Mouse (Mus musculus): Measurements from ENCODE around the gene Serf2. TPM values are rescaled to one million over a fixed set of nuclear protein-coding genes. Genes with fewer than 3 reads are reported as not detected.
"Not testable (repeated sequence)": the region's sequence is repeated elsewhere in the genome, so short reads cannot be mapped to it uniquely, and the experiment has no call there.

The Serf2 gene
- polyA plus RNA-seq, 1 experiment, result 891 TPM

DNA sequence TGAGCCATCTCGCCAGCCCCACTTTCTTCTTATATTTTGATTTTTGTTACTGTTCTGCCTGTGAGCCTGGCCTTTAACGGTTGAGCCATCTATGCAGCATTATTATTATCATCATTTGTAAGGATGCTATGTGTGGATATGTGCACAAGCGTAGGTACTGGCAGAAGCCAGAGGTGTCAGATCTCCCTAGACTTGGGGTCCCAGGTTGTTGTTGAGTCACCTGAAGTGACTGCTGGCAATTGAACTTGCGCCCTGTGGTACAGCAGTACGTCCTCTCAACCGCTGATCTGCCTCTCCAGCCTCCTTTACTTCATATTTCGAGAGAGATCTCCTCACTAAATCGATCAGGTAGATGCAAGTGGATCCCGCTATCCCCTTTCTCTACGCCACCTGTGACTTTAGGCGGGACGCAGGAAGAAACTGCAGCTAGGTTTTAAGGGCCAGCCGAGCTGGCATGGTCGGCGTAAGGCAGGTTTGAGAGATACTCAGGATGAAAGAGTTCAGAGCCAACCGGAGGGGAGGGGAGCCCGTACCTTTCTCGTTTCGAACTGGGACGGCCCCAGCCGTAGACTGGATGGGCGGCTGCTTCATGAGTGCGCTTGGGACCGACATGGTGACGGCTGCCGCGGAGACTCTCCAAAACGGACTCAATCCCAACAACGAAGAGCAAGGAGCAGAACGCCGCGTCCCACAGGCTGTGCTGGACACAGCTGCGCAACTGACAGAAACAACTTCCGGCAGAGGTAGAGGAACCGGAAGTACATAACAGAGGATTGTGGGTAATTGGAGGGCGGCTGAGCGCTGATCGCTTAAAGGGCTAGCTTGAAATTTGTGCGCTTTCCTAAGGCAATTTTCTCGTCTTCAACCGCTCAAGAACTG lies 24.5 kb downstream of the Serf2 start, which contains the start of gene Mfap1b:
Gene Mfap1b, minus strand, starts transcription at position 767 of the 879 bp plus-strand sequence.
- Histone ChIP-seq H3K4me3 (peak within 1 kb of the TSS; percentile 40), H3K4me2 (ENCODE audit: low read depth) (peak within 1 kb of the TSS; percentile 86), H3K79me2 (ENCODE audit: control insufficient read depth, insufficient read depth) (peaks cover 16% of the 10 kb centered on the region)
- not testable (repeated sequence) for H3K36me3 ChIP-seq (ENCODE audit: control insufficient read depth, insufficient read depth); H3ac ChIP-seq (ENCODE audit: control insufficient read depth, insufficient read length); H3K27me3 ChIP-seq (ENCODE audit: control insufficient read depth, insufficient read depth, insufficient read length)
- TF ChIP-seq MYOD1 (IDR thresholded peaks at IDR 0.05; ENCODE audit: control insufficient read depth in 1 of 3, insufficient read length in 2 of 3, low read depth in 2 of 3) (peak in 2 of 3 experiments; percentile 23 to 28), POLR2A (IDR thresholded peaks at IDR 0.05; ENCODE audit: insufficient read length, low read depth) (peak; percentile 74), POLR2AphosphoS2 (IDR thresholded peaks at IDR 0.05; ENCODE audit: insufficient read length, low read depth) (peak; percentile 84), MYOG (IDR thresholded peaks at IDR 0.05; ENCODE audit: control insufficient read depth in 1 of 3, insufficient read depth in 1 of 3, insufficient read length in 2 of 3, low read depth in 2 of 3) (peak in 1 of 3 experiments; percentile 52)

DNA sequence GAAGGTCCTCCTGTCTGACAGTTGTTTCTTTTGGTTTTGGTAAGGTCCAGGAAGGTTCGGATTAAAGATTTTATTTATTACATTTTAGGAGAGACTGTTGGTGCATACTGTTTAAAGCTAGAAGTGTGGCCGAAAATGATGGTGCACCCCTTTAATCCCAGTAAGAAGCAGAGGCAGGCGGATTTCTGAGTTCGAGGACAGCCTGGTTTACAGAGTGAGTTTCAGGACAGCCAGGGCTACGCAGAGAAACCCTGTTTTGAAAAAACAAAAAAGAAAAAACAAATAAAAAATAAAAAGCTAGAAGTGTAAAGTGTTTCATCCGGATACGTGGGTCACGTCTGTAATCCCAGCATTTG lies 25.2 kb downstream of the Serf2 start:
- H3K4me2 ChIP-seq (ENCODE audit: low read depth), result peak overlapping the region; percentile 86
- no peaks in the 10 kb centered on the region for H3K36me3 ChIP-seq (ENCODE audit: control insufficient read depth, insufficient read depth)
- H3K79me2 ChIP-seq (ENCODE audit: control insufficient read depth, insufficient read depth), result peaks cover 16% of the 10 kb centered on the region
- H3K4me3 ChIP-seq, result peak overlapping the region; percentile 40
- no peaks in the 10 kb centered on the region for H3K27me3 ChIP-seq (ENCODE audit: control insufficient read depth, insufficient read depth, insufficient read length)
- no peak overlapping the region for H3ac ChIP-seq (ENCODE audit: control insufficient read depth, insufficient read length)
- TF ChIP-seq MYOD1 (IDR thresholded peaks at IDR 0.05; ENCODE audit: control insufficient read depth in 1 of 3, insufficient read length in 2 of 3, low read depth in 2 of 3) (no peak), USF1 (IDR thresholded peaks at IDR 0.05; ENCODE audit: low read depth) (no peak), CEBPB (IDR thresholded peaks at IDR 0.05; ENCODE audit: insufficient read depth, poor library complexity, severe bottlenecking) (no peak), MAX (IDR thresholded peaks at IDR 0.05; ENCODE audit: low read depth) (no peak), MYOG (IDR thresholded peaks at IDR 0.05; ENCODE audit: control insufficient read depth in 1 of 3, insufficient read depth in 1 of 3, insufficient read length in 2 of 3, low read depth in 2 of 3) (no peak), POLR2A (IDR thresholded peaks at IDR 0.05; ENCODE audit: insufficient read length, low read depth) (no peak)

DNA sequence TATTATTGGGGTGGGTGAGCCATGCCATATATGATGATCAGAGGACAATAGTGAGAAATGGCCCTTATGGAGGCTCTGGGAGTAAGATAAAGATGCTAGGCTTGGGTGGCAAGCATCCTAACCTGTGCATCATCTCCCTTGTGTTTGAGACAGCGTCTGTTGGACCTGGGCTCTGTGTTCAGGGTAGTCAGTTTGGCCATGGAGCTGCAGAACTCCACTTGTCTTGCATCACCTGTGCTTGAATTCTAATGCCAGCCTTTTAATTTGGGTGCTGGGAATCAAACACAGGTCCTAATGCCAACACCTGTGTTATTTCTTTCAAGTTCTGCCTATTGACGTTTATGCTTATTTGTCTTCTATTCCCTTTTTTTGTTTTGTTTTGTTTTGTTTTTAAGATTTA lies 26.3 kb downstream of the Serf2 start:
- H3K79me2 ChIP-seq (ENCODE audit: control insufficient read depth, insufficient read depth), result peaks cover 16% of the 10 kb centered on the region
- not testable (repeated sequence) for H3K4me2 ChIP-seq (ENCODE audit: low read depth); H3K36me3 ChIP-seq (ENCODE audit: control insufficient read depth, insufficient read depth); H3K4me3 ChIP-seq; H3K27me3 ChIP-seq (ENCODE audit: control insufficient read depth, insufficient read depth, insufficient read length); H3ac ChIP-seq (ENCODE audit: control insufficient read depth, insufficient read length)

DNA sequence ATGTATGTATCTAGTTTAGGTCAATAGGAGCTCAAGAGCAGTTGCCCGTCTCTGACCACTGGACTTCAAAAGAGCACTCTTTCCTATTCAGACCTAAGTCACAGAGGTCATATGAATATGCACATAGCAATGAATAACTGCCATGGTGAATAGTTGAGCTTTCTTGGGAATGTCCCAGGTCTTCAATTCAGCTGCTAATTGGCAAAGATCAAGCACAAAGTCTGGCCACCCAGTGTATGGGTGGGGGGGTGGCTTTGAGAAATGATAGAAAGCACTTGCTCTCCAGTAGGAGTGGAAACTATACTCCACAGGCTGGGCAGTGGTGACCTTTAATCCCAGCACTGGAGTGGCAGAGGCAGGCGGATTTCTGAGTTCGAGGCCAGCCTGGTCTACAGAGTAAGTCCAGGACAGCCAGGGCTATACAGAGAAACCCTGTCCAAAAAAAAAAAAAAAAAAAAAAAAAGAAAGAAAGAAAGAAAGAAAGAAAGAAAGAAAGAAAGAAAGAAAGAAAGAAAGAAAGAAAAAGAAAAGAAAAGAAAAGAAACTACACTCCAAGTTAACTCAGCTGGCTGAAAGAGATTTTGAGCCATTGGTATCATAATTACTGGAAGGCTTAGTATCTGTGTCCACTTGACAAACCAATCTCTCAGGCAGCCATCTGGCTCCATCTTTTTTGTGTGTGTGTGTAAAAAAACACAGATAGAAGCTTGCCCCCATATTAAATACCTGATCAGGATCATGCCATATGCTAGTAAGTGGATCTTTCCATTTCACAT lies 28.7 kb downstream of the Serf2 start:
- H3ac ChIP-seq (ENCODE audit: control insufficient read depth, insufficient read length), result no peak overlapping the region
- H3K36me3 ChIP-seq (ENCODE audit: control insufficient read depth, insufficient read depth), result no peaks in the 10 kb centered on the region
- no peak overlapping the region for H3K4me2 ChIP-seq (ENCODE audit: low read depth)
- no peak for TF ChIP-seq SRF (IDR thresholded peaks at IDR 0.05; ENCODE audit: control insufficient read depth, insufficient read length, low read depth)
- TF ChIP-seq POLR2A (IDR thresholded peaks at IDR 0.05; ENCODE audit: insufficient read length, low read depth), result no peak
- no peak for TF ChIP-seq TCF12 (IDR thresholded peaks at IDR 0.05; ENCODE audit: insufficient read depth, poor library complexity, severe bottlenecking)
- TF ChIP-seq E2F4 (IDR thresholded peaks at IDR 0.05; ENCODE audit: insufficient read depth), result no peak
- TF ChIP-seq USF1 (IDR thresholded peaks at IDR 0.05; ENCODE audit: low read depth), result no peak
- no peak for TF ChIP-seq TCF3 (IDR thresholded peaks at IDR 0.05; ENCODE audit: insufficient read length, low read depth)
- TF ChIP-seq REST (IDR thresholded peaks at IDR 0.05; ENCODE audit: insufficient read depth, insufficient read length), result no peak
- TF ChIP-seq MAX (IDR thresholded peaks at IDR 0.05; ENCODE audit: low read depth), result no peak
- no peak for TF ChIP-seq CEBPB (IDR thresholded peaks at IDR 0.05; ENCODE audit: insufficient read depth, poor library complexity, severe bottlenecking)
- no peak for TF ChIP-seq POLR2AphosphoS2 (IDR thresholded peaks at IDR 0.05; ENCODE audit: insufficient read length, low read depth)
- H3K27me3 ChIP-seq (ENCODE audit: control insufficient read depth, insufficient read depth, insufficient read length), result no peaks in the 10 kb centered on the region
- H3K79me2 ChIP-seq (ENCODE audit: control insufficient read depth, insufficient read depth), result peaks cover 6% of the 10 kb centered on the region
- H3K4me3 ChIP-seq, result no peak overlapping the region

DNA sequence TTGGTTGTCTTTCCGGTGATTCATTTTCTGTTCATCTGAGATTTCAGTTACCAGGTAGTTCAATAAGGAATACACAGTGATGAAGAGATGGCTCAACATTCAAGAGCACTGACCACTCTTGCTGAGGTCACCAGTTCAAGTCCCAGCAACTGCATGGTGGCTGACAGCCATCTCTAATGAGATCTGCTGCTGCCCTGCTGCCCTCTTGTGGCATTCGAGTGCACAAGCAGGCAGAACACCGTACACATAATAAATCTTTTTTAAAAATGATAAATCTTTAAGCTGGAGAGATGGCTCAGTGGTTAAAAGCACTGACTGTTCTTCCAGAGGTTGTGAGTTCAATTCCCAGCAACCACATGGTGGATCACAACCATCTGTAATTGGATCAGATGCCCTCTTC lies 31.5 kb downstream of the Serf2 start:
- no peak for TF ChIP-seq SRF (IDR thresholded peaks at IDR 0.05; ENCODE audit: control insufficient read depth, insufficient read length, low read depth)
- no peak for TF ChIP-seq POLR2A (IDR thresholded peaks at IDR 0.05; ENCODE audit: insufficient read length, low read depth)
- TF ChIP-seq TCF3 (IDR thresholded peaks at IDR 0.05; ENCODE audit: insufficient read length, low read depth), result no peak
- no peak for TF ChIP-seq MAX (IDR thresholded peaks at IDR 0.05; ENCODE audit: low read depth)
- TF ChIP-seq USF1 (IDR thresholded peaks at IDR 0.05; ENCODE audit: low read depth), result no peak
- no peak for TF ChIP-seq MYOG (IDR thresholded peaks at IDR 0.05; ENCODE audit: control insufficient read depth in 1 of 3, insufficient read depth in 1 of 3, insufficient read length in 2 of 3, low read depth in 2 of 3)
- no peak for TF ChIP-seq MYOD1 (IDR thresholded peaks at IDR 0.05; ENCODE audit: control insufficient read depth in 1 of 3, insufficient read length in 2 of 3, low read depth in 2 of 3)
- no peak for TF ChIP-seq E2F4 (IDR thresholded peaks at IDR 0.05; ENCODE audit: insufficient read depth)
- no peak for TF ChIP-seq CEBPB (IDR thresholded peaks at IDR 0.05; ENCODE audit: insufficient read depth, poor library complexity, severe bottlenecking)
- TF ChIP-seq TCF12 (IDR thresholded peaks at IDR 0.05; ENCODE audit: insufficient read depth, poor library complexity, severe bottlenecking), result no peak
- no peak for TF ChIP-seq POLR2AphosphoS2 (IDR thresholded peaks at IDR 0.05; ENCODE audit: insufficient read length, low read depth)
- TF ChIP-seq REST (IDR thresholded peaks at IDR 0.05; ENCODE audit: insufficient read depth, insufficient read length), result no peak
- H3K36me3 ChIP-seq (ENCODE audit: control insufficient read depth, insufficient read depth), result no peaks in the 10 kb centered on the region
- H3K79me2 ChIP-seq (ENCODE audit: control insufficient read depth, insufficient read depth), result no peaks in the 10 kb centered on the region
- no peak overlapping the region for H3K4me3 ChIP-seq
- peaks cover 7% of the 10 kb centered on the region for H3K27me3 ChIP-seq (ENCODE audit: control insufficient read depth, insufficient read depth, insufficient read length)
- no peak overlapping the region for H3ac ChIP-seq (ENCODE audit: control insufficient read depth, insufficient read length)
- no peak overlapping the region for H3K4me2 ChIP-seq (ENCODE audit: low read depth)

DNA sequence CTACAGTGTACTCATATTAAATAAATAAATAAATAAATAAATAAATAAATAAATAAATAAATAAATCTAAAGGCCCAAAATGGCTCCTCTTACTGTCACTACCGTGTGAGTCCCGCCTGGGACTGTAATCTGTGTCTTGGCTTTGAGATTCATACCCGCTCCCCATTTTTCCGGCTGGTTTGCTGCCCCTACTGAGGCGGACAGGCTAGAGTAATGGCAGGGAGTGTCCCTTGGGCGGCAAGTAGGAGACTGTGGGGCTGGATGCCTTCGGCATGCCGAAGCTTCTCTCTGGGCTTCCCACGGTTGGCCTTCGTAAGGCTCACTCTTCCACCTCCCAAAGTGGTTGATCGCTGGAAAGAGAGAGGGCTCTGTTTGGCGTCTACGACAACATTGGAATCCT lies 31.9 kb downstream of the Serf2 start:
- H3K36me3 ChIP-seq (ENCODE audit: control insufficient read depth, insufficient read depth); H3ac ChIP-seq (ENCODE audit: control insufficient read depth, insufficient read length); H3K27me3 ChIP-seq (ENCODE audit: control insufficient read depth, insufficient read depth, insufficient read length); H3K4me3 ChIP-seq; H3K4me2 ChIP-seq (ENCODE audit: low read depth); H3K79me2 ChIP-seq (ENCODE audit: control insufficient read depth, insufficient read depth): not testable (repeated sequence)

All from myocyte (in vitro differentiated cells).